Mouse (Mus musculus) spleen, postnatal 36 days (tissue): ENCODE measurements around the gene Focad.

ENCODE experiments used
- DNase-seq, 2 experiments: peaks; one replicate each; pipeline ENCODE4 v3.0.0; 2022; ENCODE audit warnings: low spot score in 2 of 2, mixed read lengths in 1 of 2

The Focad gene

DNA sequence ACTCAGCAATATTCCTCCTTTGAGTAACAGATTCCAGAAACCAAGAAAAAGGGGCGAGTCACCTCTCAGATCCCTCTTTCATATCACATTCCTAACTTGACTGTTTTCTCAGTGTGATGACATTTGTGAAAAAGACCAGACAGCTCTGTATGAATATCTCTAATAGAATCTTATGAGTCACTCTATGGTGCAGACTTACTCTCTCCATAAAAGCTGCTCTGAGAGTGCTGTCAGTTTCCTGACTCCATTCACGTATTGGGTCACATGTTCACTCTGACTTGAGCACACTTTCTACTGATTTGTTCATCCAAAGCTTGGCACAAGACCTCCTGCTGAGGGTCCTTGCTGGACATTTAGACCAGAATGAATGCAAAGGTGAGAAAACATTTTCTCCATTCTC lies 354.5 kb downstream of the Focad start:
- DNase-seq: no peak

- DNase-seq: peak; percentile 59 to 61
These were observed 355.8 kb downstream of the Focad start for GRCm38 (mm10) chr4:88450087-88450765.

DNA sequence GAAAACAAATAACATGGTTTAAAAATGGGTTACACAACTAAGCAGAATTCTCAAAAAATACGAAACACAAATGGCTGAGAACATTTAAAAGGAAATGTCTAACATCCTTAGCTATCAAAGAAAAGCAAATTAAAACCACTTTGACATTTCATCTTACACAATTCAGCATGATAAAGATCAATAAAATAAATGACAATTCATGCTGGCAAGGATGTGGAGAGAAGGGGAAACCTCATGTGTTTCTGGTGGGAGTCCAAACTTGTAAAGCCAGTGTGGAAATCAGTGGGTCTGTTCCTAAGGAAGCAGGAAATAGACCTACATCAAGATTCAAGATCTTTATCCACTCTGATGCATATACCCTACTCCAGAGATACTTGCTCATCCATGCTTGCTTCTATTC lies 363.7 kb downstream of the Focad start:
- no peak for DNase-seq

- no peak for DNase-seq
These were observed 364.2 kb downstream of the Focad start for GRCm38 (mm10) chr4:88458673-88459072.
